Mouse (Mus musculus): ENCODE measurements around the gene Hapln4.
A peak's percentile ranks its signal among the peaks of the same experiment; 100 is the strongest.

Hapln4 gene

GRCm38 (mm10) chr8:70139026-70139857 lies 56.0 kb downstream of the Hapln4 start, which contains the start of the genes Rfxank, Borcs8 and Mef2b:
TSS of gene Rfxank (minus strand) at chr8:70139154.
TSS of gene Borcs8 (plus strand) at chr8:70139499.
TSS of gene Mef2b (plus strand) at chr8:70139711.
- DNase-seq = peak; percentile 99

GRCm38 (mm10) chr8:70139981-70140380 lies 56.7 kb downstream of the Hapln4 start:
- no peak for DNase-seq
